Mouse (Mus musculus) thymus, adult 2 months (tissue): ENCODE data around the gene Stt3a.

Experiments used
- CTCF ChIP-seq: fragments of 200-500 bp; IDR thresholded peaks from 2 replicates; pipeline ENCODE4 v1.5.1; 2012; ENCODE audit warnings: mild to moderate bottlenecking, control low read depth, low read length, moderate library complexity, borderline replicate concordance; ENCODE audit not compliant: control insufficient read depth, poor library complexity, insufficient read depth; ENCODE audit errors: extremely low read depth
- POLR2A ChIP-seq: fragments of 200-500 bp; IDR thresholded peaks from 2 replicates; pipeline ENCODE4 v1.6.1; 2012; ENCODE audit warnings: mild to moderate bottlenecking, low read length, control low read depth, moderate library complexity; ENCODE audit not compliant: control insufficient read depth, poor library complexity, insufficient read depth; ENCODE audit errors: extremely low read depth

GRCm38 (mm10) chr9:36808126-36808785, 40.8 kb upstream of the Stt3a start:
- TF ChIP-seq CTCF (no peak), POLR2A (no peak)
